Mouse (Mus musculus) large intestine, adult 2 months (tissue): ENCODE results near the gene Tmsb10. TPM values are rescaled to one million over a fixed set of nuclear protein-coding genes. Genes with fewer than 3 reads are reported as not detected.

ENCODE experiments used
- DNase-seq: peaks from one replicate; pipeline ENCODE4 v3.0.0-alpha.2; 2012; ENCODE audit warnings: low read depth, low spot score
- WGBS: fragments of 180-500 bp; shearing (Covaris S2); methylation state at CpG from one replicate; pipeline ENCODE4 v1.1.7; 2018; 5-methylcytosine and 5-hydroxymethylcytosine counted together
- polyA plus RNA-seq: library from polyadenylated mRNA; depleted of rRNA; stranded (reverse); fragments of >200 nt; gene quantifications from 2 replicates; pipeline ENCODE4 v1.2.3, GENCODE M21; 2012; rRNA removed

Gene Tmsb10
- polyA plus RNA-seq, 1 experiment = 115 TPM

DNA sequence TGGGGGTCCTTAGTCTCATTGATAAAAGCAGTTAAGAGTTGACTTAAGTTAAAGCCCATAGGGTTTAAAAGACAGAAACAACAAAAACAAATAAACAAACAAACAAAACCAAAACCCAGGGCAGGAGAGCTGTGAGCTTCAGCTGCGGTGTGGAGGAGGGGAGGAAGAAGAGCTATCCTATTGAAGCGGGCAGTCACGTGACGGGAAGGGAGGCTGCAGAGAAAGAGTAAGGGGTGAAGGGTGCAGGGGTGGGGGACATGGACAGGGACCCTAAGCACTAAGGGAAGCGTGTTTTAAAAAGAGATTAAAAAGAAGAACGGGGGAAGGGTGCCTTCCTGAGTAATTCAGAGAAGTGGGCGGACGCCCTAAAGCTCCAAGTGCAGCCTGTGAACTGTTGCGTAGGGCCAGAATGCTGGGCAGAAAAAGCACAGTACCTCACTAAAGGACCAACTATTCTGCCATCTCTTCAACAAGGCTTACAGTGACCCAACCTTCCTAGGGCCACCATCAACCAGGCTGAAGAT, 40.0 kb downstream of the Tmsb10 start:
- WGBS = 80% methylated on average over 9 of the region's 9 CpGs

DNA sequence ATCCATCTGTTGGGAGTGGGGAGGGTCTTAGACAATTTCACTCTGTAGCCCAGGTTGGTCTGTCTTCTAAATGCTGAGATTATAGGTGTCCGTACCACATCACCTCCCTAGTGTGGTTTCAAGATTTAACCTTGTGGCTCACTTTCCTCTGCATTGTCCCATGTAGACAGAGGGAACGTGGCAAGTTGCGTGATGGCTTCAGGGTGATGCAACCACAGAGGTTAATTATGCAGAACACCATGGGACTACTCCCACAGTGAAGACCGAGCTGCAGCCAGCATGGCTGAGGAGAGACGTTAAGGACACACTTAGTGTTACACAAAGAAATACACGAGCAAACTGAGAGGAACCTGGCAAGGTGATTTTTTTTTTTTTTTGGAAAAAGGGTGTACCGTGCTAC, 42.2 kb downstream of the Tmsb10 start:
- no peak for DNase-seq
- WGBS = 78% methylated on average over 7 of the region's 7 CpGs

More for the DNA sequence above, 40.0 kb downstream of the Tmsb10 start:
- DNase-seq = no peak

DNA sequence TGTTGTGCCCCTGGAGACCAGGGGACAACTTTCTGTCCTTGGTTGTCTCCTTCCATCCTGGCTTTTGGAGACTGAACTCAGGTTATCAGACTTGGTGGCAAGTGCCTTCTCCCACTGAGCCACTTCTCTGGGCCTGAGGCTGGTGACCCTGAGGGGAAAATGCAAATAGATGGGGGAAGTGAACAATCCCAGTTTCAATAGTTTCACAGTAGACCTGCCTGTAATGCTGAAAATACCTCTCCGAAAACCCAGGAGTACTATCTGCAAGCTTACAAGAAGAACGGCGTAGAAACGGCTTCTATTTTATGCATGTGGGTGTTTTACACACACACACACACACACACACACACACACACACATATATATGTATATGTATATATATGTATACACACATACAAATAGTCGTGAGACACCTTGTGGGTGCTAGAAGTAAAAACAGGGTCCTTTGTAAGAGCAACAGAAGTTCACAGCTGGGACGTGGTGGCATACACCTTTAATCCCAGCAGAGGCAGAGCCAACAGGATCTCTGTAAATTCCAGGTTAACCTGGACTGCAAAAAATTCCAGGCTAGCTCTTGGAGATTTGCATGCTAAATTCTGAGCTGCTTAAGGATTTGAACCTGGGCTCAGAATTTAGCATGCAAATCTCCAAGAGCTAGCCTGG, 44.3 kb downstream of the Tmsb10 start:
- no peak for DNase-seq
- WGBS = 72% methylated on average over 6 of the region's 6 CpGs

DNA sequence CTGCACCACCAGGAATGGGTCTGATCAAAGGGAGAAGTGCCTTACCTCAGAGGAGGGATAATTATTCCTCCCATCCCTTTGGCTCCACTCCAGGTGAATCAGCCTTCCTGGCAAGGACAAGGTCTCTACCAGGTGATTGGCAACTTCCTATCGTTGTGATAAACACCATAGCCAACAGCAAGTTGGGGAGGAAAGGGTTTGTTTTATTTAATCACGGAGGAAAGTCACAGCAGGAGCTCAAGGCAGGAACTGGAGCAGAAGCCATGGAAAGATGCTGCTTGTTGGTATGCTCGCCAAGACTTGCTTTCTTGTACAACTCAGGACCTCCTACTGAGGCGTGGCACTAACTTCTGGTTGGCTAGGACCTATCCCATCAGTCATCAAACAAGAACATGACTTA, 47.3 kb downstream of the Tmsb10 start:
- no peak for DNase-seq
- 55% methylated on average over 4 of the region's 4 CpGs for WGBS

Other genes starting within 250 kb of the Tmsb10 start
- gene Tcf7l1, start 169.5 kb downstream of the Tmsb10 start, polyA plus RNA-seq = 3.9 and 4.9 TPM in 2 replicates
- 65.1 and 99.2 TPM in 2 replicates for gene Kcmf1, start 58.8 kb downstream of the Tmsb10 start, polyA plus RNA-seq